Mouse (Mus musculus) CH12.LX (cell line): ENCODE data around the gene Wars2. TPM values are rescaled to one million over a fixed set of nuclear protein-coding genes. Genes with fewer than 3 reads are reported as not detected.

Experiments used
- DNase-seq: peaks from one replicate; pipeline ENCODE4 v3.0.0-alpha.2; 2013; ENCODE audit errors: extremely low read depth
- H3K27ac ChIP-seq: 2 replicates; pipeline ENCODE4 v1.5.1; 2012; ENCODE audit warnings: low read depth, mild to moderate bottlenecking, control low read depth, moderate library complexity; ENCODE audit not compliant: insufficient read depth
- H3K27me3 ChIP-seq: replicated peaks from 2 replicates; pipeline ENCODE3; 2012; ENCODE audit warnings: inconsistent platforms
- H3K36me3 ChIP-seq, 2 experiments: replicated peaks in 1 of 2; 2 replicates each; pipeline versions ENCODE3 to v1.6.1; 2012; ENCODE audit warnings: inconsistent platforms in 1 of 2, low read length in 1 of 2, mild to moderate bottlenecking in 1 of 2, mixed read lengths in 1 of 2, moderate library complexity in 1 of 2; ENCODE audit not compliant: control insufficient read depth in 1 of 2, insufficient read depth in 1 of 2
- H3K4me1 ChIP-seq, 2 experiments: 2 replicates each; pipeline ENCODE4 v1.6.1; 2012; ENCODE audit warnings: inconsistent platforms in 1 of 2, moderate library complexity in 1 of 2; ENCODE audit not compliant: insufficient read depth in 2 of 2, control insufficient read depth in 1 of 2
- H3K4me2 ChIP-seq: 2 replicates; pipeline ENCODE4 v1.6.1; 2012; ENCODE audit warnings: low read depth, mild to moderate bottlenecking, control low read depth; ENCODE audit not compliant: poor library complexity, insufficient read depth, severe bottlenecking
- H3K4me3 ChIP-seq, 3 experiments: fragments of 150-350 bp in 1 of 3; sonication (generic) in 1 of 3; replicated peaks in 1 of 3; 2 replicates each; pipeline versions ENCODE3 to v1.5.1; 2011 to 2012; ENCODE audit warnings: low read depth in 2 of 3, low read length in 2 of 3, mild to moderate bottlenecking in 2 of 3, moderate library complexity in 2 of 3, control low read depth in 1 of 3, improper control_type of control experiment in 1 of 3, inconsistent platforms in 1 of 3, mixed read lengths in 1 of 3; ENCODE audit not compliant: poor library complexity in 1 of 3
- H3K79me2 ChIP-seq: replicated peaks from 2 replicates; pipeline ENCODE4 v1.6.1; 2012; ENCODE audit warnings: mild to moderate bottlenecking, moderate library complexity; ENCODE audit not compliant: control insufficient read depth, poor library complexity, insufficient read depth, severe bottlenecking; ENCODE audit errors: extremely low read depth
- H3K9ac ChIP-seq: 2 replicates; pipeline ENCODE4 v1.6.1; 2012; ENCODE audit warnings: low read depth, mild to moderate bottlenecking, control low read depth, moderate library complexity; ENCODE audit not compliant: insufficient read depth
- H3K9me3 ChIP-seq: replicated peaks from 2 replicates; pipeline ENCODE3; 2012; ENCODE audit warnings: low read length, inconsistent platforms, mixed read lengths
- BHLHE40 ChIP-seq: IDR thresholded peaks from 2 replicates; pipeline ENCODE4 v1.6.1; 2011; ENCODE audit warnings: mild to moderate bottlenecking, low read depth, low read length, improper control_type of control experiment
- CHD2 ChIP-seq: IDR thresholded peaks from 2 replicates; pipeline ENCODE4 v1.6.1; 2011; ENCODE audit warnings: low read length, improper control_type of control experiment
- EP300 ChIP-seq: IDR thresholded peaks from 2 replicates; pipeline ENCODE4 v1.6.1; 2011; ENCODE audit warnings: low read length, improper control_type of control experiment
- ETS1 ChIP-seq: conservative IDR thresholded peaks from 2 replicates; pipeline ENCODE4 v1.6.1; 2012; ENCODE audit warnings: low read depth, mild to moderate bottlenecking, inconsistent platforms, low read length, improper control_type of control experiment, moderate library complexity
- JUND ChIP-seq: conservative IDR thresholded peaks from 2 replicates; pipeline ENCODE4 v1.6.1; 2011; ENCODE audit warnings: low read depth, low read length, improper control_type of control experiment
- MAX ChIP-seq: IDR thresholded peaks from 2 replicates; pipeline ENCODE4 v1.6.1; 2011; ENCODE audit warnings: low read length, improper control_type of control experiment
- MYC ChIP-seq: IDR thresholded peaks from 2 replicates; pipeline ENCODE4 v1.6.1; 2011; ENCODE audit warnings: low read depth, mild to moderate bottlenecking, improper control_type of control experiment, low read length
- NRF1 ChIP-seq: IDR thresholded peaks from 2 replicates; pipeline ENCODE4 v1.6.1; 2014; ENCODE audit warnings: low read depth, mild to moderate bottlenecking, inconsistent platforms, low read length, improper control_type of control experiment, moderate library complexity
- RAD21 ChIP-seq: IDR thresholded peaks from 2 replicates; pipeline ENCODE4 v1.6.1; 2011; ENCODE audit warnings: low read depth, mild to moderate bottlenecking, low read length, improper control_type of control experiment, moderate library complexity
- RCOR1 ChIP-seq: conservative IDR thresholded peaks from 2 replicates; pipeline ENCODE4 v1.6.1; 2012; ENCODE audit warnings: low read depth, mild to moderate bottlenecking, inconsistent platforms, low read length, improper control_type of control experiment
- TBP ChIP-seq: conservative IDR thresholded peaks from 2 replicates; pipeline ENCODE4 v1.6.1; 2011; ENCODE audit warnings: low read depth, low read length, improper control_type of control experiment
- USF1 ChIP-seq: IDR thresholded peaks from 2 replicates; pipeline ENCODE4 v1.6.1; 2014; ENCODE audit warnings: low read depth, mild to moderate bottlenecking, inconsistent platforms, low read length, improper control_type of control experiment
- ZMIZ1 ChIP-seq: IDR thresholded peaks from 2 replicates; pipeline ENCODE4 v1.6.1; 2012; ENCODE audit warnings: low read depth, mild to moderate bottlenecking, inconsistent platforms, low read length, improper control_type of control experiment
- ZNF384 ChIP-seq: IDR thresholded peaks from 2 replicates; pipeline ENCODE4 v1.6.1; 2012; ENCODE audit warnings: low read depth, low read length, improper control_type of control experiment, inconsistent platforms
- dilution Hi-C: fragments of 300-500 bp; cut with MboI; formaldehyde crosslinking; loops from 2 replicates; pipeline ENCODE4 v1.14.3; 2020; ENCODE audit warnings: low sequenced_read_pairs; ENCODE audit not compliant: extremely low pct_unique_long_range_greater_than_20kb, extremely low pct_ligation_motif_present
- in situ Hi-C: fragments of 300-500 bp; cut with MboI; formaldehyde crosslinking; loops from 3 replicates; pipeline ENCODE4 v1.14.3; 2019; ENCODE audit warnings: low sequenced_read_pairs, low pct_ligation_motif_present, low pct_unique_long_range_greater_than_20kb, mixed read lengths
- polyA plus RNA-seq: library from polyadenylated mRNA; unstranded; fragments of >175 nt; gene quantifications from 2 replicates; pipeline ENCODE4 v1.2.1, GENCODE M21; 2012; ENCODE audit warnings: low read depth; ENCODE audit not compliant: insufficient read length
- total RNA-seq, 2 experiments: library from RNA; depleted of rRNA; stranded (reverse); fragments of 300-350 nt in 1 of 2; fragments of >200 nt in 1 of 2; gene quantifications; 2 replicates each; pipeline ENCODE4 v1.2.3; 2012 to 2014

The Wars2 gene
- total and polyA plus RNA-seq, 3 experiments: 7.1 to 10.2 (median 8.6) TPM

GRCm38 (mm10) chr3:99261986-99262385 lies 121.1 kb downstream of the Wars2 start:
- H3K27ac ChIP-seq: no peak overlapping the region
- H3K4me3 ChIP-seq: no peak overlapping the region
- H3K9ac ChIP-seq: no peak overlapping the region
- H3K9me3 ChIP-seq: no peaks in the 10 kb centered on the region
- TF ChIP-seq CHD2 (no peak), ZNF384 (no peak), BHLHE40 (no peak), RCOR1 (no peak), USF1 (no peak), ZMIZ1 (no peak), MAX (no peak)
- H3K79me2 ChIP-seq: no peaks in the 10 kb centered on the region
- dilution Hi-C loops: no loop called here
- DNase-seq: no peak
- H3K4me1 ChIP-seq: peaks cover 0 to 20% of the 10 kb centered on the region in 2 experiments; a peak in 2 of 4 replicates
- in situ Hi-C loops: no loop called here
- H3K36me3 ChIP-seq: no peaks in the 10 kb centered on the region
- H3K4me2 ChIP-seq: no peak overlapping the region
- H3K27me3 ChIP-seq: no peaks in the 10 kb centered on the region

- H3K27ac ChIP-seq: peak overlapping the region; percentile 77
- H3K9me3 ChIP-seq: no peaks in the 10 kb centered on the region
- no peaks in the 10 kb centered on the region for H3K79me2 ChIP-seq
- dilution Hi-C loops: no loop called here
- H3K4me1 ChIP-seq: peaks cover 0 to 20% of the 10 kb centered on the region in 2 experiments; a peak in 2 of 4 replicates
- no peaks in the 10 kb centered on the region for H3K36me3 ChIP-seq
- no peak overlapping the region for H3K4me3 ChIP-seq
- H3K9ac ChIP-seq: no peak overlapping the region
- peak overlapping the region; percentile 29 for H3K4me2 ChIP-seq
- TF ChIP-seq TBP: 0 out of 2 replicates have a peak, but pooled peaks have one; percentile 13
- TF ChIP-seq JUND: no peak
- peak; percentile 70 for TF ChIP-seq ETS1
- no peak for TF ChIP-seq RAD21
- 0 out of 2 replicates have a peak, but pooled peaks have one; percentile 12 for TF ChIP-seq MAX
- TF ChIP-seq MYC: no peak
- peak; percentile 84 for TF ChIP-seq NRF1
- TF ChIP-seq EP300: 0 out of 2 replicates have a peak, but pooled peaks have one; percentile 29
- peak; percentile 58 for DNase-seq
- in situ Hi-C loops: no loop called here
- H3K27me3 ChIP-seq: no peaks in the 10 kb centered on the region
Observed at GRCm38 (mm10) chr3:99263471-99263903, 122.6 kb downstream of the Wars2 start.
